8 mouse cellular contexts compared by ENCODE assay signal in the genomic region with DNA sequence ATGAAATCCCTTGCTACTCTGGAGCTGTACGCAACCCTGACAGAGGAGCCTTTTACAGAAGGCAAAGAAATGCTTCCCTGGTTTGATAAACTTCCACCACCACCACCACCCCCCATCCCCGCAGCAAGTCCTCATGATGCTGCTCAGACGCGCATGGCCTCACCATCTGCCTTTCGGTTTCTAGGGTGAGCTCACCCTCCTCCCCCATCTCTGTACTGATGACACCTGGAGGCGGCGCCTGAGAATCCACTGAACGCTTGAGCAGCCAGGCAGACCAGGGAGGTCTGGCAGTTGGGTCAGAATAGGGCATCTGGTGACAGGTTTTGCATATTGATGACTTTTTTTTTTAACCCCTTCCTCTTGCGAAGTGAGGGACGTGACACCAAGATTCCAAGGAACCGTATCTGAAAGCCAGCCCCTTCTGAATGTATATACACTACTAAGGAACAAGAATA. TPM values are rescaled to one million over a fixed set of nuclear protein-coding genes. Genes with fewer than 3 reads are reported as not detected.
A peak's percentile ranks its signal among the peaks of the same experiment; 100 is the strongest.
DNase-seq lines count a peak whose midpoint lies in the region; ATAC-seq and TF ChIP-seq lines count a peak whose summit lies in the region.

No protein-coding gene starts in this region.

- peak; percentile 82 for ATAC-seq in limb, embryonic 14.5 days (ENCODE audit: low FRiP score, low read depth)
- ATAC-seq in midbrain, embryonic 16.5 days = peak; percentile 93

- H3K27ac ChIP-seq in embryonic facial prominence, embryonic 10.5 days (replicated peaks) = peak overlapping the region; percentile 97
- H3K27ac ChIP-seq in limb, embryonic 14.5 days (replicated peaks; ENCODE audit: low read depth, low read length) = no peak overlapping the region
- peak overlapping the region; percentile 95 for H3K27ac ChIP-seq in midbrain, embryonic 16.5 days (ENCODE audit: low read length)

- TF ChIP-seq POLR2A in limb, embryonic 14.5 days (IDR thresholded peaks at IDR 0.05; ENCODE audit: borderline replicate concordance, extremely low read depth, insufficient read depth, insufficient read length) = no peak

- H3K36me3 ChIP-seq in embryonic facial prominence, embryonic 10.5 days (replicated peaks) = peaks cover 12% of the 10 kb centered on the region
- peaks cover 5% of the 10 kb centered on the region; the same call in 1 of the 2 replicates for H3K36me3 ChIP-seq in limb, embryonic 14.5 days (ENCODE audit: control insufficient read depth, insufficient read depth, low read length)
- no peaks in the 10 kb centered on the region; the same call in 1 of the 2 replicates for H3K36me3 ChIP-seq in midbrain, embryonic 16.5 days (ENCODE audit: control insufficient read depth, insufficient read depth, low read length)

- no peaks in the 10 kb centered on the region for H3K27me3 ChIP-seq in embryonic facial prominence, embryonic 10.5 days (replicated peaks; ENCODE audit: low read depth, poor library complexity, severe bottlenecking)
- H3K27me3 ChIP-seq in limb, embryonic 14.5 days (ENCODE audit: control insufficient read depth, insufficient read depth, low read length) = no peaks in the 10 kb centered on the region
- H3K27me3 ChIP-seq in midbrain, embryonic 16.5 days (ENCODE audit: control insufficient read depth, insufficient read depth, low read depth, low read length) = no peaks in the 10 kb centered on the region

- DNase-seq in 3T3-L1 (ENCODE audit: low read depth, low spot score) = peak; percentile 89
- peak; percentile 88 for DNase-seq in adrenal gland, postnatal 14 days
- DNase-seq in embryonic facial prominence, embryonic 10.5 days (ENCODE audit: low spot score) = peak; percentile 79
- peak; percentile 24 for DNase-seq in gonadal fat pad, adult 2 months (ENCODE audit: low read depth)
- DNase-seq in kidney, adult 11 months = peak; percentile 84
- DNase-seq in limb, embryonic 14.5 days (ENCODE audit: low spot score) = peak; percentile 73
- DNase-seq in spleen, postnatal 14 days (ENCODE audit: low spot score in 2 of 2) = peak; percentile 62 to 73

- no peaks in the 10 kb centered on the region for H3K9me3 ChIP-seq in embryonic facial prominence, embryonic 10.5 days
- no peaks in the 10 kb centered on the region for H3K9me3 ChIP-seq in limb, embryonic 14.5 days (ENCODE audit: control insufficient read depth, low read length)
- no peaks in the 10 kb centered on the region for H3K9me3 ChIP-seq in midbrain, embryonic 16.5 days (replicated peaks; ENCODE audit: control insufficient read depth, low read length, poor library complexity, severe bottlenecking)

- H3K4me1 ChIP-seq in embryonic facial prominence, embryonic 10.5 days = peaks cover 12% of the 10 kb centered on the region
- H3K4me1 ChIP-seq in limb, embryonic 14.5 days (ENCODE audit: control insufficient read depth, insufficient read depth, low read length) = 0 out of 2 replicates have a peak, but pooled peaks cover 4% of the 10 kb centered on the region
- H3K4me1 ChIP-seq in midbrain, embryonic 16.5 days (ENCODE audit: control insufficient read depth, insufficient read depth, low read length) = peaks cover 12% of the 10 kb centered on the region

- under 1% methylated on average over 11 of the region's 11 CpGs for WGBS in embryonic facial prominence, embryonic 10.5 days
- WGBS in limb, embryonic 14.5 days = 1% methylated on average over 11 of the region's 11 CpGs
- WGBS in midbrain, embryonic 16.5 days = 1% methylated on average over 11 of the region's 11 CpGs

- H3K4me3 ChIP-seq in embryonic facial prominence, embryonic 10.5 days = peak overlapping the region; percentile 83
- peak overlapping the region; percentile 95 for H3K4me3 ChIP-seq in limb, embryonic 14.5 days (replicated peaks; ENCODE audit: low read length)
- H3K4me3 ChIP-seq in midbrain, embryonic 16.5 days (ENCODE audit: low read depth, low read length) = peak overlapping the region; percentile 94

- peak overlapping the region; percentile 61 for H3K4me2 ChIP-seq in limb, embryonic 14.5 days (replicated peaks; ENCODE audit: low read depth, low read length, severe bottlenecking)
- peak overlapping the region; percentile 84 for H3K4me2 ChIP-seq in midbrain, embryonic 16.5 days (ENCODE audit: low read length)

- H3K9ac ChIP-seq in limb, embryonic 14.5 days (ENCODE audit: low read depth, low read length, severe bottlenecking) = peak overlapping the region; percentile 90
- H3K9ac ChIP-seq in midbrain, embryonic 16.5 days (ENCODE audit: low read depth, low read length) = peak overlapping the region; percentile 98

RNA-seq across cellular contexts. Expression of a gene that starts 27.0 kb away (rescaled TPM):
- 65.0 and 74.0 TPM in 2 replicates for total RNA-seq in adrenal gland, postnatal 14 days (2021)
- 66.6 and 71.8 TPM in 2 replicates for polyA plus RNA-seq in embryonic facial prominence, embryonic 10.5 days (2016; fragmentation: Nextera tagmentation; extraction: Ambion mirVana)
- 12.2 and 15.0 TPM in 2 replicates for polyA plus RNA-seq in gonadal fat pad, adult 2 months (2012; rRNA removed)
- 38.4 and 38.5 TPM in 2 replicates for polyA plus RNA-seq in limb, embryonic 14.5 days (2012; rRNA removed)
- polyA plus RNA-seq in limb, embryonic 14.5 days (2014; fragmentation: Nextera tagmentation; extraction: Ambion mirVana) = 60.2 and 62.5 TPM in 2 replicates
- polyA plus RNA-seq in midbrain, embryonic 16.5 days (2015; fragmentation: Nextera tagmentation; extraction: Ambion mirVana) = 116 and 120 TPM in 2 replicates

RNA-seq across cellular contexts. Expression of a gene that starts 44.7 kb away (rescaled TPM):
- total RNA-seq in adrenal gland, postnatal 14 days (2021) = 72.1 and 74.9 TPM in 2 replicates
- polyA plus RNA-seq in embryonic facial prominence, embryonic 10.5 days (2016; fragmentation: Nextera tagmentation; extraction: Ambion mirVana) = 6.7 and 6.9 TPM in 2 replicates
- polyA plus RNA-seq in gonadal fat pad, adult 2 months (2012; rRNA removed) = 14.1 and 21.1 TPM in 2 replicates
- 17.3 and 18.0 TPM in 2 replicates for polyA plus RNA-seq in limb, embryonic 14.5 days (2012; rRNA removed)
- polyA plus RNA-seq in limb, embryonic 14.5 days (2014; fragmentation: Nextera tagmentation; extraction: Ambion mirVana) = 12.2 and 14.4 TPM in 2 replicates
- 12.0 TPM in 2 replicates for polyA plus RNA-seq in midbrain, embryonic 16.5 days (2015; fragmentation: Nextera tagmentation; extraction: Ambion mirVana)

Comparison
In these comparisons a context has a peak if more than half of its experiments do, and no peak if none do; other contexts are left out.
1. DNase-seq: peak in every context shown above with its lines; median percentile 89 in 3T3-L1; 88 in adrenal gland, postnatal 14 days; 84 in kidney, adult 11 months; 79 in embryonic facial prominence, embryonic 10.5 days; 73 in limb, embryonic 14.5 days; 68 in spleen, postnatal 14 days; 24 in gonadal fat pad, adult 2 months.